Mouse (Mus musculus): ENCODE measurements around the gene Crebbp.

The Crebbp gene

GRCm38 (mm10) chr16:4041646-4042045 is 172.2 kb downstream of the Crebbp start:
- no peak for DNase-seq

GRCm38 (mm10) chr16:4040206-4040605 is 173.6 kb downstream of the Crebbp start:
- DNase-seq = no peak

- DNase-seq = no peak
These were observed 176.1 kb downstream of the Crebbp start for GRCm38 (mm10) chr16:4037690-4038089.

GRCm38 (mm10) chr16:4036807-4037206 is 177.0 kb downstream of the Crebbp start, which contains the start of gene Dnase1:
Dnase1 (plus strand) TSS chr16:4036942.
- no peak for DNase-seq

- no peak for DNase-seq
These were observed 178.2 kb downstream of the Crebbp start for GRCm38 (mm10) chr16:4035575-4035974.

- no peak for DNase-seq
These were observed 179.3 kb downstream of the Crebbp start for GRCm38 (mm10) chr16:4034476-4034875.

GRCm38 (mm10) chr16:4033971-4034370 is 179.8 kb downstream of the Crebbp start:
- DNase-seq = no peak

- DNase-seq = no peak
These were observed 181.5 kb downstream of the Crebbp start for GRCm38 (mm10) chr16:4032341-4032748.

- DNase-seq = no peak
These were observed 182.1 kb downstream of the Crebbp start for GRCm38 (mm10) chr16:4031441-4032274.

Measured in heart, adult 11 months (tissue).